Mouse (Mus musculus) embryonic facial prominence, embryonic 14.5 days (tissue): ENCODE data around the gene Gm20721. TPM values are rescaled to one million over a fixed set of nuclear protein-coding genes. Genes with fewer than 3 reads are reported as not detected.

Experiments used
- ATAC-seq: fragments of 200-750 bp; cut with Nextera tagmentation; 2 replicates; pipeline ENCODE4 v1.8.0; 2017; ENCODE audit warnings: low read depth, moderate number of reproducible peaks, moderate TSS enrichment
- DNase-seq: peaks from one replicate; pipeline ENCODE4 v3.0.0-alpha.2; 2015; ENCODE audit warnings: low spot score
- H3K27ac ChIP-seq: fragments of 300-500 bp; sonication (generic); replicated peaks from 2 replicates; pipeline ENCODE4 v1.5.1; 2014; ENCODE audit warnings: low read depth, mild to moderate bottlenecking, low read length, moderate library complexity
- H3K27me3 ChIP-seq: fragments of 300-500 bp; sonication (generic); replicated peaks from 2 replicates; pipeline ENCODE4 v1.6.1; 2014; ENCODE audit warnings: low read length; ENCODE audit not compliant: control insufficient read depth, insufficient read depth
- H3K36me3 ChIP-seq: fragments of 300-500 bp; sonication (generic); 2 replicates; pipeline ENCODE4 v1.6.1; 2014; ENCODE audit warnings: low read length, mixed read lengths; ENCODE audit not compliant: control insufficient read depth, insufficient read depth
- H3K4me1 ChIP-seq: fragments of 300-500 bp; sonication (generic); 2 replicates; pipeline ENCODE4 v1.6.1; 2014; ENCODE audit warnings: antibody characterized with exemption, low read length; ENCODE audit not compliant: control insufficient read depth, insufficient read depth
- H3K4me2 ChIP-seq: fragments of 300-500 bp; sonication (generic); 2 replicates; pipeline ENCODE4 v1.6.1; 2014; ENCODE audit warnings: low read depth, mild to moderate bottlenecking, low read length, moderate library complexity, mixed read lengths
- H3K4me3 ChIP-seq: fragments of 300-500 bp; sonication (generic); 2 replicates; pipeline ENCODE4 v1.5.1; 2014; ENCODE audit warnings: low read depth, mild to moderate bottlenecking, low read length
- H3K9ac ChIP-seq: fragments of 300-500 bp; sonication (generic); 2 replicates; pipeline ENCODE4 v1.6.1; 2014; ENCODE audit warnings: low read depth, mild to moderate bottlenecking, low read length, moderate library complexity, mixed read lengths
- H3K9me3 ChIP-seq: fragments of 300-500 bp; sonication (generic); 2 replicates; pipeline ENCODE4 v1.6.1; 2016; ENCODE audit warnings: low read length; ENCODE audit not compliant: control insufficient read depth
- WGBS: fragments of 180-500 bp; shearing (Covaris S2); extraction: QIAGEN DNeasy Blood & Tissue Kit; methylation state at CpG from one replicate; pipeline ENCODE4 v1.1.7; 2014; 5-methylcytosine and 5-hydroxymethylcytosine counted together
- polyA plus RNA-seq: library from polyadenylated mRNA; unstranded; fragments of >200 nt; fragmentation: Nextera tagmentation; extraction: Ambion mirVana; gene quantifications from 2 replicates; pipeline ENCODE4 v1.2.1, GENCODE M21; 2014

Gene Gm20721
- polyA plus RNA-seq, 1 experiment from 2014 or later: 18.1 TPM

DNA sequence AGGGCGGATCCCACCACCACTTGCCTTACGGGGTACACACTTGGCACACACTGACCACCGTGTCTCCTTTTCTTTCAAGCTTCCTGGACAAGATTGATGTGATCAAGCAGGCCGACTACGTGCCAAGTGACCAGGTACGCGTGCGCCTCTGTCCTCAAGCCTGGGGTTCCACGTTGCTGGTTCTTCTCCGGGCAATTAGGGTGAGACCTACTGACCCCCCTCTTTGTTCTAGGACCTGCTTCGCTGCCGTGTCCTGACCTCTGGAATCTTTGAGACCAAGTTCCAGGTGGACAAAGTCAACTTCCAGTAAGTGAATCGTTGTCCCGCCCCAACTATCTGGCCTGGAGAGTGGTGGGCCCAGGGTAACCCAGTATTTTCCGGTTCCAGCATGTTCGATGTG lies 1.5 kb downstream of the Gm20721 start:
- DNase-seq (no peak), ATAC-seq (no peak)
- Histone ChIP-seq H3K9me3 (no peaks in the 10 kb centered on the region), H3K4me2 (no peak overlapping the region; the same call in 1 of the 2 replicates), H3K27me3 (no peaks in the 10 kb centered on the region), H3K4me1 (peaks cover 43% of the 10 kb centered on the region), H3K36me3 (peaks cover 73% of the 10 kb centered on the region), H3K4me3 (no peak overlapping the region), H3K27ac (peak overlapping the region; percentile 86), H3K9ac (no peak overlapping the region)
- WGBS: 95% methylated on average over 16 of the region's 16 CpGs

DNA sequence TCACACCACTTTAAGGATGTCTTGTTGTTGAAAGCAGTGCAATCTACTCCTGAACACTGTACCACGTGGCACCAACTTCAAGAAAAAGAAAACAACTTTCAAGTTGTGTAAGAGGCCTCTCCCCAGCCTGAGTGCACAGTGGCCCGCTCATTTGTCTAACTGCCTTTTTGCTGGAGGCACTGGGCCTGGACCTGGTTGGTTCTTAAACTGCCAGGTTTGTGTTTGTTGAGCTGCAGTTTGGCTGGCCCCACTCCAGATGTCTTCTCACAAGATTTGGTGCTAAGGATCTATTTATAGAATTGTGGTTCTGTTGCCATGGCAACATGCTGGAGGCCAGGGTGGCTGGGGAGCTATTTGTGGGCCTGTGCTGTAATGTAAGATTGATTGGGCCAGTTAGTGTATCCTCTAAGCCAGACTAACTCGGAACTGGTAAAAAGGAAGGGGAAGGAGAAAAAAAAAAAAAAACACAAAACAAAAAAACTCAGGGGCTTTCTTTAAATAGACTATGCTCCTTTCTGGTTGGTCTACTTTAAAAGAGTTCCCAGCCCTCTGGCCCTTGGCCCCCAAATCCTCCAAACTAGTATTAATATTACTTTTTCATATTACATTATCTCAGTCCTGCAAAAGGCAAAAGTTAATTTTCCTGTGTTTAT lies 2.4 kb downstream of the Gm20721 start:
- no peak overlapping the region for H3K9ac ChIP-seq
- peaks cover 81% of the 10 kb centered on the region for H3K36me3 ChIP-seq
- peak; percentile 97 for DNase-seq
- WGBS: 9% methylated on average over 3 of the region's 3 CpGs
- no peaks in the 10 kb centered on the region for H3K9me3 ChIP-seq
- peak; percentile 87 for ATAC-seq
- peaks cover 43% of the 10 kb centered on the region for H3K4me1 ChIP-seq
- peak overlapping the region; percentile 86 for H3K27ac ChIP-seq
- no peak overlapping the region for H3K4me3 ChIP-seq
- peak overlapping the region; percentile 36 for H3K4me2 ChIP-seq
- no peaks in the 10 kb centered on the region for H3K27me3 ChIP-seq

- no peak for ATAC-seq
- H3K27me3 ChIP-seq: no peaks in the 10 kb centered on the region
- peaks cover 85% of the 10 kb centered on the region for H3K36me3 ChIP-seq
- WGBS: 38% methylated on average over 1 of the region's 1 CpGs
- H3K4me1 ChIP-seq: peaks cover 48% of the 10 kb centered on the region
- no peak overlapping the region for H3K4me3 ChIP-seq
- no peaks in the 10 kb centered on the region for H3K9me3 ChIP-seq
- peak overlapping the region; percentile 36 for H3K4me2 ChIP-seq
- peak overlapping the region; percentile 86 for H3K27ac ChIP-seq
- DNase-seq: no peak
- H3K9ac ChIP-seq: peak overlapping the region; percentile 12; the same call in 1 of the 2 replicates
These were observed 2.9 kb downstream of the Gm20721 start for GRCm38 (mm10) chr2:174343566-174343965.

DNA sequence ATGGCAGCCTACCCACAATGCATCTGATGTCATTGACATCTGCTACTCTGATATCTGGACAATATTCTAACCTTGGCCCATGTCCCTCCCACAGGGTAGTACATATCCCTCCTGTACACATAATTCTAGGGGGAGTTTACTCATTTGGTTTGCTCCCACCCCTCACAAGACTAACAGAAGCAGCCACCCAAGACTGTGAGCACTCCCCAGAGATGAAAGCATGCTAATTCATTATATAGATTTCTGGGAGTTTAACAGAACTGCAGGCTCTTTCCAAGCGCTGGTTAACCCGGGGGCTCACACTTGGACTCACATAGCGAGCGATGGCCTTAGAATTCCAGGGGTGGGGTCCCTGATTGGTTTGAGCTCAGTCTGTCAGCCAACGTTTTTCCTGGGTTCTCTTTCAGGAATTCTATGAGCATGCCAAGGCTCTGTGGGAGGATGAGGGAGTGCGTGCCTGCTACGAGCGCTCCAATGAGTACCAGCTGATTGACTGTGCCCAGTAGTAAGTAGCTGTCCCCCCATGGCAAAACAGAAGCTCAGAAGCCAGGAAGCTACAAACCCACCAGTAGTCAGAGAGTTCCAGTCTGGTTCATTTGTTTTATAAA lies 3.6 kb downstream of the Gm20721 start:
- peak; percentile 51 for DNase-seq
- Histone ChIP-seq H3K27ac (peak overlapping the region; percentile 86), H3K9me3 (no peaks in the 10 kb centered on the region), H3K27me3 (no peaks in the 10 kb centered on the region), H3K36me3 (peaks cover 87% of the 10 kb centered on the region), H3K4me2 (0 out of 2 replicates have a peak overlapping the region, but pooled peaks have one; percentile 36), H3K4me1 (peaks cover 50% of the 10 kb centered on the region), H3K4me3 (no peak overlapping the region), H3K9ac (0 out of 2 replicates have a peak overlapping the region, but pooled peaks have one; percentile 34)
- no peak for ATAC-seq
- 50% methylated on average over 8 of the region's 8 CpGs for WGBS

- Histone ChIP-seq H3K36me3 (peaks cover 75% of the 10 kb centered on the region), H3K9me3 (no peaks in the 10 kb centered on the region)
- WGBS: 82% methylated on average over 4 of the region's 4 CpGs
These were observed 5.5 kb downstream of the Gm20721 start for GRCm38 (mm10) chr2:174340893-174341580.

DNA sequence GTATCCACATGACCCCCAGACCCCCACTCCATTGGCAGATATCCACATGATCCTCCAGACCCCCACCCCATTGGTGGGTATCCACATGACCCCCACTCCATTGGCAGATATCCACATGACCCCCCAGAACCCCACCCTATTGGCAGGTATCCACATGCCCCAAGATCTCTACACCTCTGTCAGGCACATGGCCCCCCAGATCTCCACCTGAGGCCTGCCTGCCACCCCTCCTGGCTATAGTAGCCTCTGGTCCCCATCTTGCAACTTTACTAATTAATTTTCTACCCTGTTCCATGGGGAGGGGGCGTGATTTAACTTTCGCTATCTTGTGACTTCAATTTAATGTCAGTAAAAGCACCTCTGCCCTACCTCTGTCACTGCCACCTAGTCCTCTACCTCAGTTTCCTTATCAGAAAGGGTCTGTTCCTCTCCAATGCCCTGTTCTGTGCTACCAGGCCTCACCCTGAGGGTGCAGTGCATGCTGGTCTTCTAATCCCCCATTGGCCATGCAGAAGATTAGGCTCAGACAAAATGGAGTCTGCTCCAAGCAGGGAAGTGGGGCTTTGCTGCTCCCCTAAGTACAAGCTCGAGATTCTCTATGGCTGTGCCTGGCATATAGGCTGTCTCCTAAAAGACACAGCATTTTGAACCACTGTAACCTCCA lies 6.2 kb downstream of the Gm20721 start:
- H3K27ac ChIP-seq: peak overlapping the region; percentile 46
- H3K36me3 ChIP-seq: peaks cover 72% of the 10 kb centered on the region

More at GRCm38 (mm10) chr2:174340893-174341580, 5.5 kb downstream of the Gm20721 start:
- Histone ChIP-seq H3K4me3 (no peak overlapping the region), H3K9ac (no peak overlapping the region), H3K27ac (peak overlapping the region; percentile 46), H3K4me2 (no peak overlapping the region), H3K27me3 (no peaks in the 10 kb centered on the region), H3K4me1 (peaks cover 64% of the 10 kb centered on the region)
- ATAC-seq: no peak
- DNase-seq: no peak

DNA sequence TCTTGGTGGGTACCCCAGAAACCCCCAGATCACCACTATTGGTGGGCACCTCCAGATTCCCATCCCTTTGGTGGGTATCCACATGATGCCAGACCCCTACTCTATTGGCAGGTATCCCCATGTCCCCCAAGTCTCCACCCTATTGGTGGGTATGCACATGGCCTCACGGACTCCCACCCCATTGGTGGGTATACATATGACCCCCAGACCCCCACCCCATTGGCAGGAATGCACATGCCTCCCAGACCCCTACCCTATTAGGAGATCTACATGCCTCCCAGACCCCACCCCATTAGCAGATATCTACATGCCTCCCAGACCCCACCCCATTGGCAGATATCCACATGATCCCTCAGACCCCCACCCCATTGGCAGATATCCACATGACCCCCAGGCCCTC lies 6.8 kb downstream of the Gm20721 start:
- 100% methylated on average over 1 of the region's 1 CpGs for WGBS
- H3K9ac ChIP-seq: no peak overlapping the region

More for the DNA sequence above, 6.2 kb downstream of the Gm20721 start:
- Histone ChIP-seq H3K9me3 (no peaks in the 10 kb centered on the region), H3K4me1 (peaks cover 67% of the 10 kb centered on the region), H3K4me3 (no peak overlapping the region), H3K9ac (no peak overlapping the region), H3K4me2 (no peak overlapping the region), H3K27me3 (no peaks in the 10 kb centered on the region)
- no peak for ATAC-seq
- no peak for DNase-seq
- 87% methylated on average over 3 of the region's 3 CpGs for WGBS

DNA sequence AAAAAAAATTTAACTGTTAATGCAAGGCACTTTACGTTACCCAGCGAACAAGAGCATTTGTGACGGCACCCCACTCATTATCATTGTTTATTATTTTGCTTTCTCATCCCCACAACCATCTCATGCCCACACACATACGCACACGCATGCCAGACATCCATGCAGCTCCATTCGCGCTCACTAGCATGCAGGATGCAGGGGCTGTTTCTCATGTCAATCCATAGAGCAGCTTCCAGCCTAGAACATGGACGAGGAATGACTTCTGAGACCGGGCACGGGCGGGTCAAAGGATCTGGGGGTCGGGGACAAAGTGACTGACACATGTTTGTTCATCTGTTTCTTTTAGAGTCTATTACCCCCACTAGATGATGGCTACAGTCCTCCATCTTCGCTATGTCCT lies 9.2 kb downstream of the Gm20721 start:
- Histone ChIP-seq H3K27ac (no peak overlapping the region; the same call in 1 of the 2 replicates), H3K27me3 (no peaks in the 10 kb centered on the region), H3K9ac (no peak overlapping the region), H3K4me2 (no peak overlapping the region), H3K9me3 (no peaks in the 10 kb centered on the region), H3K4me1 (peaks cover 66% of the 10 kb centered on the region), H3K4me3 (no peak overlapping the region), H3K36me3 (peaks cover 51% of the 10 kb centered on the region)
- 79% methylated on average over 13 of the region's 13 CpGs for WGBS
- ATAC-seq (no peak), DNase-seq (no peak)

More for the DNA sequence above, 6.8 kb downstream of the Gm20721 start:
- Histone ChIP-seq H3K27ac (no peak overlapping the region), H3K27me3 (no peaks in the 10 kb centered on the region), H3K4me3 (no peak overlapping the region), H3K9me3 (no peaks in the 10 kb centered on the region), H3K36me3 (peaks cover 65% of the 10 kb centered on the region), H3K4me2 (no peak overlapping the region), H3K4me1 (peaks cover 69% of the 10 kb centered on the region)
- ATAC-seq (no peak), DNase-seq (no peak)
